1 mouse cellular context compared by ENCODE assay signal in genomic region chr6:57532022-57532421, GRCm38 (mm10).
TF ChIP-seq lines count a peak whose summit lies in the region.

No protein-coding gene starts in this region.

TF ChIP-seq in MEL, 35 proteins besides CTCF, POLR2A, EP300 and RAD21 (continued from another document):
- TF ChIP-seq USF2 (IDR thresholded peaks at IDR 0.05; ENCODE audit: borderline replicate concordance in 1 of 2, insufficient read depth in 1 of 2, low read depth in 1 of 2, low read length in 2 of 2), result no peak
- TF ChIP-seq USF1 (IDR thresholded peaks at IDR 0.05; ENCODE audit: low read depth, low read length), result no peak
- TF ChIP-seq RCOR1 (IDR thresholded peaks at IDR 0.05; ENCODE audit: low read depth, low read length), result peak; percentile 82
- TF ChIP-seq BHLHE40 (IDR thresholded peaks at IDR 0.05; ENCODE audit: borderline replicate concordance, low read depth, low read length), result no peak
- no peak for TF ChIP-seq MYB (IDR thresholded peaks at IDR 0.05; ENCODE audit: low read depth, low read length)
- TF ChIP-seq SMC3 (IDR thresholded peaks at IDR 0.05; ENCODE audit: low read depth, low read length), result no peak
- no peak for TF ChIP-seq ZC3H11A (IDR thresholded peaks at IDR 0.05; ENCODE audit: low read depth, low read length)
- no peak for TF ChIP-seq POLR2AphosphoS5 (IDR thresholded peaks at IDR 0.05; ENCODE audit: borderline replicate concordance, low read depth, low read length)
- TF ChIP-seq E2F4 (IDR thresholded peaks at IDR 0.05; ENCODE audit: borderline replicate concordance, low read depth, low read length), result no peak
- TF ChIP-seq ZKSCAN1 (IDR thresholded peaks at IDR 0.05; ENCODE audit: low read depth, low read length), result no peak
- TF ChIP-seq JUND (IDR thresholded peaks at IDR 0.05; ENCODE audit: low read depth, low read length), result no peak
- TF ChIP-seq SIN3A (IDR thresholded peaks at IDR 0.05; ENCODE audit: low read length), result no peak
- TF ChIP-seq NRF1 (IDR thresholded peaks at IDR 0.05; ENCODE audit: insufficient read depth, low read depth, low read length, poor library complexity, severe bottlenecking), result no peak
- TF ChIP-seq KAT2A (conservative IDR thresholded peaks at IDR 0.05; ENCODE audit: low read depth, low read length), result no peak
- TF ChIP-seq ZNF384 (IDR thresholded peaks at IDR 0.05; ENCODE audit: low read depth, low read length), result no peak
- TF ChIP-seq MAZ (IDR thresholded peaks at IDR 0.05; ENCODE audit: low read depth, low read length), result no peak
- TF ChIP-seq UBTF (IDR thresholded peaks at IDR 0.05; ENCODE audit: borderline replicate concordance, insufficient read depth, low read depth, low read length), result no peak
- TF ChIP-seq TCF12 (IDR thresholded peaks at IDR 0.05; ENCODE audit: low read depth, low read length), result 0 out of 2 replicates have a peak, but pooled peaks have one; percentile 31
- TF ChIP-seq GATA1 (IDR thresholded peaks at IDR 0.05; ENCODE audit: low read depth, low read length), result peak; percentile 82
- TF ChIP-seq CHD1 (IDR thresholded peaks at IDR 0.05; ENCODE audit: low read depth, low read length), result no peak
- TF ChIP-seq TBP (IDR thresholded peaks at IDR 0.05; ENCODE audit: low read depth, low read length), result no peak
